Mouse (Mus musculus) cortical plate, adult 2 months (tissue): ENCODE measurements around the gene Gm8369.

Source experiments
- CTCF ChIP-seq: fragments of 200-500 bp; IDR thresholded peaks from 2 replicates; pipeline ENCODE4 v1.5.1; 2011; ENCODE audit warnings: mild to moderate bottlenecking, control low read depth, low read length; ENCODE audit not compliant: insufficient read depth; ENCODE audit errors: extremely low read depth
- POLR2A ChIP-seq: fragments of 200-500 bp; IDR thresholded peaks from 2 replicates; pipeline ENCODE4 v1.6.1; 2011; ENCODE audit warnings: mild to moderate bottlenecking, low read length, control low read depth; ENCODE audit not compliant: insufficient read depth; ENCODE audit errors: extremely low read depth

- TF ChIP-seq POLR2A: no peak
- TF ChIP-seq CTCF: no peak
Measured at GRCm38 (mm10) chr19:11501326-11501725, 15.6 kb downstream of the Gm8369 start.
